Mouse (Mus musculus): ENCODE measurements around the gene Pkd1l1. TPM values are rescaled to one million over a fixed set of nuclear protein-coding genes. Genes with fewer than 3 reads are reported as not detected.
A peak's percentile ranks its signal among the peaks of the same experiment; 100 is the strongest.

Pkd1l1 gene
- total RNA-seq (2021) = under 1 TPM; 0.08 to 0.52 TPM
- long read RNA-seq, partial matches to known transcripts = 0 of 1 reads
- long read RNA-seq, other reads (novel, unspliced or antisense) = 1 of 1 reads

- no peak for DNase-seq (ENCODE audit: low spot score in 2 of 2)
Measured at GRCm38 (mm10) chr11:8973166-8973565, at the start of gene Pkd1l1. Pkd1l1 (minus strand) TSS chr11:8973266.

GRCm38 (mm10) chr11:9020207-9020606 is 47.1 kb upstream of the Pkd1l1 start:
- no peak for DNase-seq (ENCODE audit: low spot score in 2 of 2)

GRCm38 (mm10) chr11:9018491-9019267 is 45.6 kb upstream of the Pkd1l1 start:
- no peak for DNase-seq (ENCODE audit: low spot score in 2 of 2)

DNA sequence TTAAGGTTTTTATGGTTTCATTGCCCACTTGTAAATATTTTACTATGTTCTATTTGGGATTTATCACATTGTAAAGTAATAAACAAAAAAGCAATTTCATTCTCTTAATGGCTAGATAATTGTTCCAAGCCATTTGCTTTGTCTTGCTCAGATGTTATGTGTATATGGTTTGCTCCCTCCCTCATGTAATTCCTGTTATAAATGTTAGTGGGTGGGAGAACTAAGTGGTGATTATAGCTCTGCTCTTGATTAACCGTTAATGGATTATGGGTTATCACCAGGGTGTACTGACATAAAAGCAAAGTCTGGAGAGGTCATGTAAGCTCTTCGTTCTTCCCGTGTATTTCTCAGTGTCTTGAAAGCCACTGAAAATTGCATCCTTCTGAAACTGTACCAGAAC is 41.7 kb upstream of the Pkd1l1 start:
- no peak for DNase-seq (ENCODE audit: low spot score in 2 of 2)

- no peak for DNase-seq (ENCODE audit: low spot score in 2 of 2)
Measured at GRCm38 (mm10) chr11:9011348-9011747, 38.3 kb upstream of the Pkd1l1 start.

DNA sequence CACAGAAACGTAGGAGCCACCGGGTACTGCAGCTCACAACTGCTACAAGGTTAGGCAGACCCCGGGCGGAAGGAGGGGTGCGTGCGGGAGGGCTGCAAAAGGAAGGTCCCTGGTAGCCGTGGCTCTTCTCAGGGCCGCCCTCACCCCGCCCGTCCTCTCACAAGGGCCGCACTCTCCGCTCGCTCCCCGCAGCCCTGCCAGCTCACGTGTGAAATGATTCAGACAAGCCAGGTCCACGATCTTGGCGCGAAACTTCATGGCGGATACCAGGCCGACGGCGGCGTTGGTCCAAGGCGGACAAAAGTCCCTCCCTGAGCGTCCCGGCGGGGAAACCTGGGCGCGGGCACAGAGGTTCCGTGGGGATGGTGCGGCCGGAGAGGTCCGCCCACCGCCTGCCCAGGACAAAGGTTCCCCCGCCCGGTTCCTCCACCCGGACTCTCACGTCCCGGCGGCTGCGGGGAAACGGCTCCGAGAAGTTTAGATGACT is 37.8 kb upstream of the Pkd1l1 start, which contains the start of gene Hus1:
Gene Hus1 (minus strand): TSS at position 339 of the 487 bp plus-strand sequence.
- DNase-seq (ENCODE audit: low spot score in 2 of 2) = peak; percentile 68 to 78

GRCm38 (mm10) chr11:9010416-9010815 is 37.4 kb upstream of the Pkd1l1 start:
- DNase-seq (ENCODE audit: low spot score in 2 of 2) = no peak

DNA sequence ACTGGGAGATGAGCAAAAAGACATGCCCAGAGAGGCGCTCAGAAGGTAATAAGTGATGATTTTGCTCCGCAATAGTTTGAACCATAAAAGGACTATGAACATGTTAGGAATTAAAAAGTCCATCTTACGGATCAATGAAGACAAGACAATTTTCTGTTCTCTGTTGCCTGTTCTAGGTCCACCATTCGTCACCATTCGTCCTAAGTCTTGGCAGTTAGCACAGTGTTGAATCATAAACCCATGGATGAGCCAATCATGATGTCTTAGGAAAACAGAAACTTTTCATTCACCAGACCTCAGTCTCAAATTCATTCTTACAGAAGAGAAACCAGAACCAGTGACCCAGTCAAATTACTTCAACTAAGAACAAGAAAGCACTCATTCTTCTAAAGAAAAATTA is 35.7 kb upstream of the Pkd1l1 start:
- DNase-seq (ENCODE audit: low spot score in 2 of 2) = no peak

GRCm38 (mm10) chr11:8988084-8988483 is 15.0 kb upstream of the Pkd1l1 start:
- DNase-seq (ENCODE audit: low spot score in 2 of 2) = peak in 1 of 2 experiments; percentile 39

- no peak for DNase-seq (ENCODE audit: low spot score in 2 of 2)
Measured at GRCm38 (mm10) chr11:8986058-8986457, 13.0 kb upstream of the Pkd1l1 start.

GRCm38 (mm10) chr11:8983237-8983861 is 10.3 kb upstream of the Pkd1l1 start:
- peak; percentile 23 to 78 for DNase-seq (ENCODE audit: low spot score in 2 of 2)

DNA sequence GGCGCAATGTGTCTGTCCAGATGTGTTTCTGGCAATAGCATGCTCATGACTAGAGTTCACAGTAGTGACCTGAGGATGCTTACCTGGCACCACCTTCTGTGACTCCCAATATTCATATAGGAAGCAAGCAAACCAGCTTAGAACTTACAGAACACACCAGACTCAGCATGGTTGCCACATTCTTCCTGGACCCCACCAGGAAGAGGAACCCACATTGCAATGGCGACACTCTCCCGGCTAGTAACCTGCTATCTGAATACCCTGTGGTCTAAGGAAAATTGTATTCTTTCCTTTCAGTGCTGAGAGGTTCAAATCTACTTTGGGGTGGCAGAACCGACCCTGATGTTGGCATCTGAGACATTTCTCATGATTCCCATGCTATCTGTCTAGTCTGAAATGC is 5.1 kb upstream of the Pkd1l1 start:
- no peak for DNase-seq (ENCODE audit: low spot score in 2 of 2)

DNA sequence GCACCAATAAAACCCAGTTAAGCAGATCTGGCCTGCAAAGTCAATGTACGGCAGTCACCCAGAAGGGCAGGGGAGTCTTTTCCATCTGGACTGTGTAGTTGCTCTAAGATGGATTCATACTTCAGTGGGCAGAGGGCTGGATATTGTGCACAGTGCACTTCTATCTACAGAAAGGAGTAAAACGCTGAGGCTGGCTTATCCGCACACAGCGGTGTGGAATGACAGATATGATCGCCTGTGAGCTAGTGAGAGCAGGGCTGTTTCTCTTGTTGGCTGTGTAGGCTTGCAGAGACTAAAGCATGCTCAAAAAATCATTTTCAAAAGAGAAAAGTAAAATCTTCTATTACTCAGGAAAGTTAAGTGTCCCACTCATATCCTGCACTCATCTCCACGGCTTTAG is 973 bp downstream of the Pkd1l1 start:
- no peak for DNase-seq (ENCODE audit: low spot score in 2 of 2)

DNA sequence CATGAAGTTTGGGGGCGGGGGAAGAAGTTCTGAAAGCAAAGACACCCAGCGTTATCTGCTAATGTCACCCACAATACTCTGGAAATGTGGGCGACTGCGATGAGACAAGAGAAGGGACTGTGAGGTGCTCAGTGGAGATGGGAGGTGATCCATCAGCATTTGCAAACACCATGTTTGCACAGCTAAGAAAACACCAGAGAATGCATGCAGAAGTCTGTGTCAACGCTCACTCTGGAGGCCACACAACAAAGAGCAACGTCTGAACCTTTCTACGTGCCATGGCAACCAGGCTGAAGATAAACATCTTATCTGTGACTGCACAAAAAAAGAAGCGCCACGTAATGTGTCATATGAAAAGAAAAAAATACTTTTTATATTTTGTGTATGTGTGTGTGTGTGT is 2.6 kb downstream of the Pkd1l1 start:
- DNase-seq (ENCODE audit: low spot score in 2 of 2) = no peak

GRCm38 (mm10) chr11:8968094-8968493 is 5.0 kb downstream of the Pkd1l1 start:
- no peak for DNase-seq (ENCODE audit: low spot score in 2 of 2)

DNA sequence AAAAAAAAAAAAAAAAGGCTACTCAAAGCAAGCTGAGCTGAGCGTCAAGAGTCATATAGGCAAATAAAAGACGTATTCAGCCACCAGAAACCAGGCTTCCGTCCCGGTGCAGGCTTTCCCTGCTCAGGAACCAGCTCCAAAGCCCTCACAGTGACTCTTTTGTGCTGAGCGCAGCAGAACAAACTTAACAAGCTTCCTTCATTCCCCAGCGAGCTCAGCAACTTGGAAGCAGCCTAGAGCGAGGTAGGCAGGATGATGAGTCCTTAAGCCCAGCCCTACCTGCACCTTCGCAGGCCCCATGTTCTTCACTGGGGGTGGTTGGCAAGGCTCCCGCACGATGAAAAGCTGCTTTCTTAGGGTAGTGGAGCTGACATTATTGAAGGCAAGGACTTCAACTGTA is 14.5 kb downstream of the Pkd1l1 start:
- peak in 1 of 2 experiments; percentile 49 for DNase-seq (ENCODE audit: low spot score in 2 of 2)

GRCm38 (mm10) chr11:8958108-8958507 is 15.0 kb downstream of the Pkd1l1 start:
- no peak for DNase-seq (ENCODE audit: low spot score in 2 of 2)

DNA sequence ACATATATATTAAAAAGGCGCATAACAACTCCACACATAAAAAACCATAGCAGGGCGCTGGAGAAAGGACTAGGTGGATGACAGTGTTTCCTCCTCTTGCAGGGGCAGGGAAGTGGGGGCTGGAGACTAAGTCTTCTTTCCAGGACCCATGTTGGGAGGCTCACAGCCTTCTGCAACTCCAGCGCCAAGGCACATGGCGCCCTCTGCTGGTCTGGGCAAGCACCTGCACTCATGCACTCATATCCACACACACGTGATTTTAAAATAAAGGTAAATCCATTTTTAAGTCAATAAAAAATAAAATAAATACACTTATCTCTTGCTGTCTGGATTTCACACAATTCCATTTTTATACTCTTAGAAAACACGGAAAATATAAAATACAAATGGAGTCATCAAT is 16.0 kb downstream of the Pkd1l1 start:
- DNase-seq (ENCODE audit: low spot score in 2 of 2) = no peak

DNA sequence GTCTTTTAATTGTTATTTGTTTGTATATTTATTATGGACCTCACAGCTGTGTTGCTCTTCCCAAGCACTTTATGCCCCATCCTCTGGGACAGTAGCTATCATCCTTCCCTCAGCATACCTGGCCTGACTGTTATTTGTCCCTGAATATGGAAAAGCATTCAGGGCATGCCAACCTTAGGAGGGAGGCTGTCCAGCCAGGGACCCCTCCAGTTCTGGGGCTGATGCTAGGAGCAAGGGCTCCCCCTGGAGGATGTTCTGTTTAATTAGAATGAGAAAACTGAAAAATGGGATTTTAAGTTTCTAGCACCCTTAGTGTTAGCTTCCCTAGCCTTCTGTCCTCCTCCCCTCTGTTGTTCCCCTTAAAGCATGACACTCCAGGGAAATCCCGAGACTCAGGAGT is 17.4 kb downstream of the Pkd1l1 start:
- peak in 1 of 2 experiments; percentile 25 for DNase-seq (ENCODE audit: low spot score in 2 of 2)

DNA sequence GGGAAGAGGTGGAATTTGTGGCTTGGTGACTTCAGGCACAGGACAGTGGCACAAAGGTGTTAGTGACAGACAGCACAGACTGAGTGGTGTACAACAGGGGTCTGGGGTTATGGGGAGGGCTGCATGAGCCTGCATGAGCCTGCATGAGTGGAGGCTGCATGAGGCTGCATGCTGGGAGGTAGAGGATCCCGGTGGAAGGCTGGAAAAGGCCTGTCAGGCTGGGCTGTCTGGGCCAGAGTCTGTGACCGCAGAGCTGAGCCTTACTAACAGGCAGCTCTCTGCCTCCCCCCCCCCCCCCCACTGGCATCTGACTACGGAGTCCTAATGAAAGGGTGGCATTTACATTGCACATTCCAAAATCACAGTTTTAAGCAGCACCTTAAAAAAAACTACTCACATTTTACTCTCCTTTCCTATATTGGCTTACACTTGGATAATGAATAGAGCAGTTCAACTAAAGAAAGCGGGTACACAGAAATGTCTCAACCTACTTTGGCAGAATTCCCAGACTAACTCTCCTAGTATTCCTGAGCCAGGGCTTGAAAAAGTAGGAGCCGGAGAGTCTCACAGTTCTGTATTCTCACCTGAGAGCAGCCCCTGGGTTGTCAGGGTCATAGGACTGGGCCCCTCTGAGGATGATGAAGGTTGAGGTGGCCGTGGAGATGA is 23.2 kb downstream of the Pkd1l1 start:
- no peak for DNase-seq (ENCODE audit: low spot score in 2 of 2)

GRCm38 (mm10) chr11:8948871-8949270 is 24.2 kb downstream of the Pkd1l1 start:
- DNase-seq (ENCODE audit: low spot score in 2 of 2) = no peak

DNA sequence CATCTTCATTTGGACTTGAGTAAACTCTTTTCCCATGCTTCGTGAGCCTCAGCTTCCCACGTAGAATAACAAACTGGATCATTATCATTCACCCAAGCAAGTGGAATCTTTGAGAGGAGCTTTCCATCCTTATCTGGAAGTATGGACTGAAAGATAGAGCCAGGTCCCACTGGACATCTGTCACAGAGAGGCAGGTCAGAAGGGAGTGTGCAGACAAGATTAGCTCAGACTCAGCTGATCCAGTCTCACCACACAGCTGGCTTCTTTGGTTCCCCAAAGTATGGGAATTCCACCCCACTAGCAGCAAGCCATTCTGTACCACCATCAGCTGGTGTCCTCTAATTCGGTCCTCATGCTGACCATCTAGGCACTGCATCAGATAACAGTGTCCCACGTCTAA is 29.0 kb downstream of the Pkd1l1 start:
- no peak for DNase-seq (ENCODE audit: low spot score in 2 of 2)

Measured in layer of hippocampus, adult 18-20 months (tissue).